Mouse (Mus musculus) stomach, embryonic 14.5 days (tissue): ENCODE results near the gene Adra1b. TPM values are rescaled to one million over a fixed set of nuclear protein-coding genes. Genes with fewer than 3 reads are reported as not detected.

Experiments
- ATAC-seq: fragments of 200-750 bp; cut with Nextera tagmentation; 2 replicates; pipeline ENCODE4 v1.8.0; 2017; ENCODE audit warnings: low read depth, moderate TSS enrichment; ENCODE audit not compliant: insufficient number of reproducible peaks, insufficient read depth, low FRiP score
- H3K27ac ChIP-seq: fragments of 300-500 bp; sonication (generic); 2 replicates; pipeline ENCODE4 v1.5.1; 2014; ENCODE audit warnings: mild to moderate bottlenecking, low read length, moderate library complexity, mixed read lengths
- H3K27me3 ChIP-seq: fragments of 300-500 bp; sonication (generic); 2 replicates; pipeline ENCODE4 v1.6.1; 2014; ENCODE audit warnings: low read length, control low read depth, mixed read lengths; ENCODE audit not compliant: control insufficient read depth, insufficient read depth
- H3K36me3 ChIP-seq: fragments of 300-500 bp; sonication (generic); 2 replicates; pipeline ENCODE4 v1.6.1; 2014; ENCODE audit warnings: mild to moderate bottlenecking, control low read depth, low read length, moderate library complexity, mixed read lengths; ENCODE audit not compliant: control insufficient read depth, insufficient read depth
- H3K4me1 ChIP-seq: fragments of 300-500 bp; sonication (generic); 2 replicates; pipeline ENCODE4 v1.6.1; 2014; ENCODE audit warnings: low read length, control low read depth, mixed read lengths; ENCODE audit not compliant: control insufficient read depth, insufficient read depth
- H3K4me2 ChIP-seq: fragments of 300-500 bp; sonication (generic); replicated peaks from 2 replicates; pipeline ENCODE4 v1.6.1; 2014; ENCODE audit warnings: low read depth, low read length, control low read depth
- H3K4me3 ChIP-seq: fragments of 300-500 bp; sonication (generic); 2 replicates; pipeline ENCODE4 v1.5.1; 2014; ENCODE audit warnings: low read depth, low read length, control low read depth
- H3K9ac ChIP-seq: fragments of 300-500 bp; sonication (generic); replicated peaks from 2 replicates; pipeline ENCODE4 v1.6.1; 2014; ENCODE audit warnings: low read depth, mild to moderate bottlenecking, control low read depth, low read length, moderate library complexity, mixed read lengths
- H3K9me3 ChIP-seq: fragments of 300-500 bp; sonication (generic); 2 replicates; pipeline ENCODE4 v1.6.1; 2016; ENCODE audit warnings: low read depth, low read length, control low read depth; ENCODE audit not compliant: control insufficient read depth
- WGBS: fragments of 180-500 bp; shearing (Covaris S2); extraction: QIAGEN DNeasy Blood & Tissue Kit; methylation state at CpG from one replicate; pipeline ENCODE4 v1.1.7; 2014; 5-methylcytosine and 5-hydroxymethylcytosine counted together
- polyA plus RNA-seq: library from polyadenylated mRNA; unstranded; fragments of >200 nt; fragmentation: Nextera tagmentation; extraction: Ambion mirVana; gene quantifications from 2 replicates; pipeline ENCODE4 v1.2.1, GENCODE M21; 2014

Adra1b gene
- polyA plus RNA-seq, 1 experiment from 2014 or later, result 0.26 TPM

DNA sequence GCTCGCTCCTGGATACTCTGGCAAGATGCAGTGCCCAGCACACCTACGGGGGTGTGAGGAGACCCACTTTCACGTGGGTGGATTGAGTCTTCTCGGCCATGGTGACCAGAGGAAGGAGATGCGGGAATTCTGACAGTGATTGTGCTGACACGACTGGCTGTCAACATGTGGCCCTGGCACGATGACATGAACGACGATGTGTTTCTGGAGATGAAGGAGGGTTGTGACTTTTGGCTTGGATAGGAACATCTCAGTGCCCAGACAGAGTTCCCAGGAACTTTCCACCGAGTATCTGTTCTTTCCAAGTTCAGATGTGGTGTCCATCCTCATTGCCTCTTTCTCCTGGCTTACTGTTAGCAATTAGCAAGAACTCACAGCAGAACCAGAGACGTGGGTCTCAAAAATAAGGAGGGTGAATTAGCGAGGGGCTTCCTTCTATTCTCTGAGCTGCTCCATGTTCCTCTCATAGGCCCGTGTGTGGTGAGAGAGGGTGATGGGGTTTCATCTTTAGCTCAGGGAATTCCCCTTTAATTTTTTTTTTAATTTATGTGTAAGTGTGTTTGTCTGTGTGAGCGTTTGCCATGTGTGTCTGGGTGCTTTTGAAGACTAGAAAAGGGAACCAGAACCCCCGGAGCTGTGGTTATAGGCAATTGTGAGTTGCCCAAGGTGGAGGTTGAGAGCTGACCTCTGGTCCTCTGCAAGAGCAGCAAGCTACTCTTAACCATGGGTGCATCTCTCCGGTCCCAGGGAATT is 11.3 kb upstream of the Adra1b start:
- Histone ChIP-seq H3K9me3 (no peaks in the 10 kb centered on the region), H3K27ac (no peak overlapping the region), H3K4me1 (peaks cover 8% of the 10 kb centered on the region; the same call in 1 of the 2 replicates), H3K9ac (no peak overlapping the region), H3K4me2 (no peak overlapping the region), H3K4me3 (no peak overlapping the region), H3K36me3 (no peaks in the 10 kb centered on the region), H3K27me3 (no peaks in the 10 kb centered on the region)
- 89% methylated on average over 16 of the region's 16 CpGs for WGBS
- no peak for ATAC-seq

GRCm38 (mm10) chr11:43911646-43912045 is 10.6 kb upstream of the Adra1b start:
- Histone ChIP-seq H3K36me3 (no peaks in the 10 kb centered on the region), H3K27ac (no peak overlapping the region), H3K9me3 (no peaks in the 10 kb centered on the region), H3K4me3 (no peak overlapping the region), H3K9ac (no peak overlapping the region), H3K4me2 (no peak overlapping the region), H3K27me3 (no peaks in the 10 kb centered on the region), H3K4me1 (peaks cover 8% of the 10 kb centered on the region; the same call in 1 of the 2 replicates)
- 73% methylated on average over 6 of the region's 6 CpGs for WGBS
- ATAC-seq, result no peak

DNA sequence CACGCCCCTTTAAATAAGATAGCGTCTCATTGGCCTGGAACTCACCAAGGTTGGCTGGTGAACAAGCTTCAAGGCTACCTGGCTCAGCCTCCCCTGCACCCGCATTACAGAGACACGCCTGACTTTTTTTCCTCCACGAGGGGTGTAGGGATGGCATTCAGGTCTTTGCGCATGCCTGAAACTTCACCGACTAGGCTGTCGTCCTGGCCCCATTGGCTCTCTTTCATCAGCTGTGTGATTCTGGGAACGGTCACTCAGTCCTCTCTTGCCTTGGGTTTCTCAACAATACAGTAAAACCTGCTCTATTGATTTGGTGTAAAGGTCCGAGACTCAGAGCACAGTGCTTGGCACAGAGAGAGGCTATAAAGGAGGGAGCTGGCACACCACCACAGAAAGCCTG is 2.3 kb upstream of the Adra1b start:
- H3K36me3 ChIP-seq, result no peaks in the 10 kb centered on the region
- H3K4me3 ChIP-seq, result no peak overlapping the region
- no peak for ATAC-seq
- H3K27me3 ChIP-seq, result no peaks in the 10 kb centered on the region
- no peaks in the 10 kb centered on the region for H3K9me3 ChIP-seq
- WGBS, result 76% methylated on average over 10 of the region's 10 CpGs
- H3K4me1 ChIP-seq, result no peaks in the 10 kb centered on the region
- H3K9ac ChIP-seq, result no peak overlapping the region
- H3K27ac ChIP-seq, result no peak overlapping the region
- no peak overlapping the region for H3K4me2 ChIP-seq

DNA sequence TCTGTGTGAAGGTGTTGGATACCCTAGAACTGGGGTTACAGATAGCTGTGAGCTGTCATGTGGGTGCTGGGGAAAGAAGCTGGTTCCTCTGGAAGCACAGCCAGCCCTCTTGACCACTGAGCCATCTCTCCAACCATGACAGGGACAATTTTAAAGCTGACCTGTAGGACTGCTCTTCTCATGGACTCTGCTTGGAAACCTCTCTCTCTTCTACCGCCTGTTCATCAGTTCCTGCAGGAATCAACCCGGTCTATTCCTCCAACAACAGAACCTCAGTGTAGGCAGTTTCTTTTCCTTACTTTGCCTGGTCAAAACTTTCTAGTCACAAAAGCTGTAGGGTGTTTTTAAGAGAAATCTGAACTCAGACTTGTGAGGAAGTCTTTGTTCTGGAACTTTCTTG is 1.3 kb downstream of the Adra1b start:
- Histone ChIP-seq H3K4me3 (no peak overlapping the region), H3K27me3 (no peaks in the 10 kb centered on the region), H3K36me3 (no peaks in the 10 kb centered on the region), H3K27ac (no peak overlapping the region), H3K4me2 (no peak overlapping the region), H3K9ac (no peak overlapping the region), H3K9me3 (no peaks in the 10 kb centered on the region), H3K4me1 (no peaks in the 10 kb centered on the region)
- 90% methylated on average over 2 of the region's 2 CpGs for WGBS
- ATAC-seq, result no peak

- no peak overlapping the region for H3K9ac ChIP-seq
- no peaks in the 10 kb centered on the region for H3K27me3 ChIP-seq
- no peak overlapping the region for H3K27ac ChIP-seq
- no peak for ATAC-seq
- no peaks in the 10 kb centered on the region for H3K4me1 ChIP-seq
- H3K4me3 ChIP-seq, result no peak overlapping the region
- WGBS, result 65% methylated on average over 2 of the region's 2 CpGs
- H3K36me3 ChIP-seq, result no peaks in the 10 kb centered on the region
- no peak overlapping the region for H3K4me2 ChIP-seq
- no peaks in the 10 kb centered on the region for H3K9me3 ChIP-seq
Observed at GRCm38 (mm10) chr11:43895323-43895722, 5.7 kb downstream of the Adra1b start.

GRCm38 (mm10) chr11:43892546-43892945 is 8.5 kb downstream of the Adra1b start:
- WGBS, result 59% methylated on average over 4 of the region's 4 CpGs
- no peaks in the 10 kb centered on the region for H3K4me1 ChIP-seq
- H3K9ac ChIP-seq, result no peak overlapping the region
- no peak for ATAC-seq
- no peak overlapping the region for H3K27ac ChIP-seq
- no peak overlapping the region for H3K4me2 ChIP-seq
- no peaks in the 10 kb centered on the region for H3K9me3 ChIP-seq
- no peak overlapping the region for H3K4me3 ChIP-seq
- H3K27me3 ChIP-seq, result no peaks in the 10 kb centered on the region
- no peaks in the 10 kb centered on the region for H3K36me3 ChIP-seq

GRCm38 (mm10) chr11:43891457-43891856 is 9.6 kb downstream of the Adra1b start:
- Histone ChIP-seq H3K4me1 (no peaks in the 10 kb centered on the region), H3K4me3 (no peak overlapping the region), H3K36me3 (no peaks in the 10 kb centered on the region), H3K27ac (no peak overlapping the region), H3K27me3 (no peaks in the 10 kb centered on the region), H3K4me2 (no peak overlapping the region), H3K9me3 (no peaks in the 10 kb centered on the region), H3K9ac (no peak overlapping the region)
- no peak for ATAC-seq
- 86% methylated on average over 3 of the region's 3 CpGs for WGBS

DNA sequence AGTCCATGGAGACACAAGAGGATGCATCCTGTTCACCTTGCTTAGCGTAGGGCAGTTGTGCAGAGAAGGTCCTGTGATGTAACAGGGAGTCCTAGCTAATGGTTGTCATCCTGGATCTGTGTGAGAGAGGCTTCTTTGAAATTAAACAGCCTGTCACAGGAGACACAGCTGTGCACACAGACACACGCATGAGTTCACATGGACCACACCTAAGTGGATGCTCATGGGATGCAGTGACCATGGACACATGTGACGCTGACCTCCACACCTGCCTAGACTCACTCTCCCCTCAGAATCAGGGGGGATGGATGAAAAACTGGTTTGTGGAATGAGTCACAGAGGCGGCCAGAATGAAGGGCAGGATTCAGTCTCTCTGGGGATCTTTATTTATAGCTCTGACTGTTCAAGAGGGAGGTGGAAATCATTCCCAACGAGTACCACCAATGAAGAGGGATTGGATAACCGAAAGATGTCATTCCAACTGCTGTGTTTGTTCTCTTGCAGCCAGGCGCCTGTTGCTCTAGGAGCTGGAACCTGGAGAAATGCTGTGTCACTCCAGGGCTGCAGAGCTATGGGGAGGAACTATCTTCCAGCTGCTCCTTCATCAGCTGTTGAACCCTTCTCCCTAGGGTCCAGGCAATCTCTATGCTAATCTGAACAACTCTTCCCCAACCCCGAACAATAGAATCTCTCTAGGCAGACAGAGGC is 11.6 kb downstream of the Adra1b start:
- Histone ChIP-seq H3K4me3 (no peak overlapping the region), H3K4me2 (no peak overlapping the region), H3K9ac (no peak overlapping the region), H3K4me1 (no peaks in the 10 kb centered on the region), H3K27me3 (no peaks in the 10 kb centered on the region), H3K27ac (no peak overlapping the region), H3K36me3 (no peaks in the 10 kb centered on the region), H3K9me3 (no peaks in the 10 kb centered on the region)
- no peak for ATAC-seq
- 68% methylated on average over 8 of the region's 8 CpGs for WGBS
